Mouse (Mus musculus) stomach, embryonic 16.5 days (tissue): ENCODE data around the gene Eno1. TPM values are rescaled to one million over a fixed set of nuclear protein-coding genes. Genes with fewer than 3 reads are reported as not detected.

Experiments
- ATAC-seq: fragments of 200-750 bp; cut with Nextera tagmentation; 2 replicates; pipeline ENCODE4 v1.8.0; 2017; ENCODE audit warnings: moderate number of reproducible peaks, moderate TSS enrichment; ENCODE audit not compliant: insufficient read depth, low FRiP score
- H3K27ac ChIP-seq: fragments of 300-500 bp; sonication (generic); 2 replicates; pipeline ENCODE4 v1.5.1; 2014; ENCODE audit warnings: low read length
- H3K27me3 ChIP-seq: fragments of 300-500 bp; sonication (generic); 2 replicates; pipeline ENCODE4 v1.6.1; 2014; ENCODE audit warnings: low read length, control low read depth, mixed read lengths; ENCODE audit not compliant: control insufficient read depth, insufficient read depth
- H3K36me3 ChIP-seq: fragments of 300-500 bp; sonication (generic); 2 replicates; pipeline ENCODE4 v1.6.1; 2014; ENCODE audit warnings: low read length; ENCODE audit not compliant: control insufficient read depth, insufficient read depth
- H3K4me1 ChIP-seq: fragments of 300-500 bp; sonication (generic); 2 replicates; pipeline ENCODE4 v1.6.1; 2014; ENCODE audit warnings: low read length, control low read depth, mixed read lengths; ENCODE audit not compliant: control insufficient read depth, insufficient read depth
- H3K4me2 ChIP-seq: fragments of 300-500 bp; sonication (generic); 2 replicates; pipeline ENCODE4 v1.6.1; 2014; ENCODE audit warnings: low read depth, low read length, mixed read lengths
- H3K4me3 ChIP-seq: fragments of 300-500 bp; sonication (generic); replicated peaks from 2 replicates; pipeline ENCODE4 v1.5.1; 2014; ENCODE audit warnings: mild to moderate bottlenecking, low read length
- H3K9ac ChIP-seq: fragments of 300-500 bp; sonication (generic); 2 replicates; pipeline ENCODE4 v1.6.1; 2014; ENCODE audit warnings: low read length
- H3K9me3 ChIP-seq: fragments of 300-500 bp; sonication (generic); replicated peaks from 2 replicates; pipeline ENCODE4 v1.6.1; 2016; ENCODE audit warnings: low read length, control low read depth; ENCODE audit not compliant: control insufficient read depth
- WGBS: fragments of 180-500 bp; shearing (Covaris S2); extraction: QIAGEN DNeasy Blood & Tissue Kit; methylation state at CpG from one replicate; pipeline ENCODE4 v1.1.7; 2014; 5-methylcytosine and 5-hydroxymethylcytosine counted together
- polyA plus RNA-seq: library from polyadenylated mRNA; unstranded; fragments of >200 nt; fragmentation: Nextera tagmentation; extraction: Ambion mirVana; gene quantifications from 2 replicates; pipeline ENCODE4 v1.2.1, GENCODE M21; 2015

Eno1 gene
- 1,435 and 1,468 TPM in 2 replicates for polyA plus RNA-seq

- Histone ChIP-seq H3K4me2 (peak within 1 kb of the TSS; percentile 89), H3K9me3 (no peaks in the 10 kb centered on the region), H3K4me1 (peaks cover 37% of the 10 kb centered on the region), H3K9ac (peak within 1 kb of the TSS; percentile 88), H3K27ac (peak within 1 kb of the TSS; percentile 97), H3K36me3 (peaks cover 15% of the 10 kb centered on the region), H3K4me3 (peak within 1 kb of the TSS; percentile 72), H3K27me3 (no peaks in the 10 kb centered on the region)
- WGBS: under 1% methylated on average over 77 of the region's 78 CpGs
- ATAC-seq: peak; percentile 98
These were observed at the start of gene Eno1 for GRCm38 (mm10) chr4:150236521-150237481. Eno1 (plus strand) TSS chr4:150236721.

GRCm38 (mm10) chr4:150188236-150188635 is 48.3 kb upstream of the Eno1 start:
- 41% methylated on average over 11 of the region's 11 CpGs for WGBS
- H3K4me1 ChIP-seq: no peaks in the 10 kb centered on the region

GRCm38 (mm10) chr4:150192199-150192598 is 44.3 kb upstream of the Eno1 start:
- Histone ChIP-seq H3K4me1 (no peaks in the 10 kb centered on the region), H3K27me3 (no peaks in the 10 kb centered on the region), H3K9me3 (0 out of 2 replicates have a peak, but pooled peaks cover 4% of the 10 kb centered on the region), H3K4me3 (no peak overlapping the region), H3K9ac (no peak overlapping the region), H3K4me2 (no peak overlapping the region), H3K36me3 (no peaks in the 10 kb centered on the region), H3K27ac (no peak overlapping the region)
- ATAC-seq: no peak
- WGBS: 68% methylated on average over 6 of the region's 6 CpGs

More at GRCm38 (mm10) chr4:150188236-150188635, 48.3 kb upstream of the Eno1 start:
- ATAC-seq: no peak
- H3K36me3 ChIP-seq: no peaks in the 10 kb centered on the region
- H3K27me3 ChIP-seq: no peaks in the 10 kb centered on the region
- H3K27ac ChIP-seq: no peak overlapping the region
- no peak overlapping the region for H3K9ac ChIP-seq
- H3K9me3 ChIP-seq: no peaks in the 10 kb centered on the region
- no peak overlapping the region for H3K4me3 ChIP-seq
- H3K4me2 ChIP-seq: no peak overlapping the region

GRCm38 (mm10) chr4:150193915-150194314 is 42.6 kb upstream of the Eno1 start:
- H3K4me3 ChIP-seq: no peak overlapping the region
- no peaks in the 10 kb centered on the region for H3K27me3 ChIP-seq
- H3K27ac ChIP-seq: no peak overlapping the region
- ATAC-seq: no peak
- no peak overlapping the region for H3K9ac ChIP-seq
- H3K36me3 ChIP-seq: no peaks in the 10 kb centered on the region
- no peak overlapping the region for H3K4me2 ChIP-seq
- 63% methylated on average over 1 of the region's 1 CpGs for WGBS
- H3K9me3 ChIP-seq: 0 out of 2 replicates have a peak, but pooled peaks cover 4% of the 10 kb centered on the region
- H3K4me1 ChIP-seq: no peaks in the 10 kb centered on the region

GRCm38 (mm10) chr4:150198268-150198667 is 38.3 kb upstream of the Eno1 start:
- no peaks in the 10 kb centered on the region for H3K4me1 ChIP-seq
- H3K9me3 ChIP-seq: 0 out of 2 replicates have a peak, but pooled peaks cover 4% of the 10 kb centered on the region
- H3K4me2 ChIP-seq: no peak overlapping the region
- WGBS: 70% methylated on average over 9 of the region's 9 CpGs
- H3K27me3 ChIP-seq: no peaks in the 10 kb centered on the region
- H3K4me3 ChIP-seq: no peak overlapping the region
- ATAC-seq: no peak
- no peak overlapping the region for H3K9ac ChIP-seq
- H3K27ac ChIP-seq: no peak overlapping the region
- no peaks in the 10 kb centered on the region for H3K36me3 ChIP-seq

GRCm38 (mm10) chr4:150201232-150201631 is 35.3 kb upstream of the Eno1 start, which contains the start of gene Car6:
Car6 (minus strand) TSS chr4:150201332.
- no peak within 1 kb of the TSS for H3K4me3 ChIP-seq
- H3K27me3 ChIP-seq: no peaks in the 10 kb centered on the region
- ATAC-seq: no peak
- H3K4me1 ChIP-seq: no peaks in the 10 kb centered on the region
- H3K9me3 ChIP-seq: no peaks in the 10 kb centered on the region
- H3K27ac ChIP-seq: no peak within 1 kb of the TSS
- no peaks in the 10 kb centered on the region for H3K36me3 ChIP-seq
- 71% methylated on average over 5 of the region's 5 CpGs for WGBS
- H3K9ac ChIP-seq: no peak within 1 kb of the TSS
- H3K4me2 ChIP-seq: no peak within 1 kb of the TSS

- 75% methylated on average over 5 of the region's 5 CpGs for WGBS
- H3K4me3 ChIP-seq: no peak overlapping the region
- no peaks in the 10 kb centered on the region for H3K36me3 ChIP-seq
- H3K9ac ChIP-seq: no peak overlapping the region
- no peak for ATAC-seq
- H3K27ac ChIP-seq: no peak overlapping the region
- no peak overlapping the region for H3K4me2 ChIP-seq
- no peaks in the 10 kb centered on the region for H3K27me3 ChIP-seq
- no peaks in the 10 kb centered on the region for H3K9me3 ChIP-seq
- H3K4me1 ChIP-seq: no peaks in the 10 kb centered on the region
These were observed 33.8 kb upstream of the Eno1 start for GRCm38 (mm10) chr4:150202702-150203101.

- H3K27ac ChIP-seq: no peak overlapping the region
- no peak overlapping the region for H3K4me3 ChIP-seq
- H3K4me1 ChIP-seq: no peaks in the 10 kb centered on the region
- WGBS: 66% methylated on average over 3 of the region's 3 CpGs
- H3K4me2 ChIP-seq: no peak overlapping the region
- no peaks in the 10 kb centered on the region for H3K9me3 ChIP-seq
- no peaks in the 10 kb centered on the region for H3K27me3 ChIP-seq
- H3K9ac ChIP-seq: no peak overlapping the region
- ATAC-seq: no peak
- no peaks in the 10 kb centered on the region for H3K36me3 ChIP-seq
These were observed 31.6 kb upstream of the Eno1 start for GRCm38 (mm10) chr4:150204877-150205276.

- no peak overlapping the region for H3K4me3 ChIP-seq
- WGBS: 96% methylated on average over 5 of the region's 5 CpGs
- H3K4me2 ChIP-seq: no peak overlapping the region
- H3K9me3 ChIP-seq: no peaks in the 10 kb centered on the region
- H3K27me3 ChIP-seq: no peaks in the 10 kb centered on the region
- H3K27ac ChIP-seq: no peak overlapping the region
- no peak overlapping the region for H3K9ac ChIP-seq
- peaks cover 9% of the 10 kb centered on the region; the same call in 1 of the 2 replicates for H3K4me1 ChIP-seq
- no peaks in the 10 kb centered on the region for H3K36me3 ChIP-seq
- ATAC-seq: no peak
These were observed 26.8 kb upstream of the Eno1 start for GRCm38 (mm10) chr4:150209751-150210150.
